Mouse (Mus musculus): ENCODE measurements around the gene Ggct.

Ggct gene

GRCm38 (mm10) chr6:54946241-54946953, 46.4 kb downstream of the Ggct start:
- no peak for DNase-seq (ENCODE audit: low spot score)

DNA sequence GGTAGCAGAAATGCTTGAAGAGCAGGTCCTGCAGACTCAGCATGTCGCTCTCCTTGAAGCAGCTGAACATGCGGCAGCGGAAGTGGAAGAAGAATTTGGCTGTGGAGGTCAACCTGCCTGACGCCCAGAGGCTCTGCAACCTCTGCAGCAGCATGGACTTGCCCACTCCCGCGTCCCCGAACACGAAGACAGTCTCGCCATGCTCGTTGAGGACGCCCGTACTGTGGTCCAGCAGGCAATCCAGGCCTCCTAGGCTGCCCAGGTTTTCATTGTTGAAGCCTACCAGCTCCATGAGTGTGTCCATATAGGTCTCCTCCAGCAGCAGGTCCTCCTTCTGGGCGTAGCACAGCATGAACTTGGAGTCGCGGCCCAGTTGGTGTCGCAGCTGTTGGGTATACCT, 48.2 kb downstream of the Ggct start:
- no peak for DNase-seq (ENCODE audit: low spot score)

DNA sequence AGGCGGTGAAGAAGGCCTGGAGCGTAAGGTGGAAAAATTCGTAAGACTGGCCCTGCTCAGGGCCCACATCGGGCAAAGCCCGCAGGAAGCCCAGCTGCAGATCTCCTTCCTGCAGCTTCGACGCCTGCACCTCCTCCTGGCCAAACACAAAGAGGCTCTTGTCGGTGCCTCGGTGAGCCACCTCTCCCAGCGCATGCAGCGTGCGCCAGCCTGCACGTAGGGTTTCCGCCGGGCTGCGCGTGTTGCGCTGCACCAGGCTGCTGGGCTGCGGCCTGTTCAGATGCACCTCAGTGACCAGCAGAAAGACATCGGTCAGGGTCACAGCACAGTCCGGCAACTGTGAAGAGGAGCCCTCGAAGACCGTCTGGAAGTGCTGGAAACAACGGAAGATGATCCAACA, 49.0 kb downstream of the Ggct start:
- no peak for DNase-seq (ENCODE audit: low spot score)

GRCm38 (mm10) chr6:54943292-54943691, 49.5 kb downstream of the Ggct start:
- DNase-seq (ENCODE audit: low spot score): no peak

DNA sequence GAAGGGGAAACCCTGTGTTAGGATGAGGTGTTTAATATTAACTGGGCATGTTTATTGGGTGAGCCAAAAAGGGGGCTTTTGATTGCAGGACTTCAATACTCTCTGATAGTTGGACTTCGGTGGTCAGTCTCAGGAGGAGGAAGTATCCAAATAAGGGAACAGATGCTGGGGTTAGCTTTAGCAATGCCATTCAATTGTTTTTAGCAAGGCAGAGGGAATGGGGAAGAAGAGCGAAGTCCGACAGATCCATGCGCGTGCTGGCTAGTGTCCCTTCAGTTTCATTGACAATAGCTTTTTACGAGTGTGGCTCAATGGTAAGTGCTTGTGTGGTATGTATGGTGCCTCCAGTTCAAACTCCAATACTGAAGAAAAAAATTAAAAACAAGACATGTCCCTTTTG, 51.6 kb downstream of the Ggct start:
- DNase-seq (ENCODE audit: low spot score): no peak

DNA sequence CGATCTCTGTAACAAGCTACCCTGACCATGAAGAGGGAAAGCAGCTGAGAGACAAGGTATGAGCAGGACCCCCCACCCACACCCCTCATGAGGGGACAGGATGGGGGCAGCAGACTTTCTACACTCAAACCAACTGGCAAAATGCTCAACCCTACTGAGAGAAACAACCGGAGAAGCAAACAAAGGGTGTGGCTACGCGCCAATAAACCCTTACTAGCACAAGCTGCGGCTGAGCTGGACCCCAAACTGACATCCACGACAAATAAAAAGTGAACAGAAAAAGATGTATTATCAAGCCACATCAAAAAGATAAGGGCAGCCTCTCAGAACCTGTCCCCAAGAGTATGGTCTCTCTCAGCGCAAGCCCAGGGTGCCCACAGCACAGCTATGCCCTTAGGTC, 52.6 kb downstream of the Ggct start:
- DNase-seq (ENCODE audit: low spot score): no peak

- DNase-seq (ENCODE audit: low spot score): no peak
Observed at GRCm38 (mm10) chr6:54939631-54940030, 53.1 kb downstream of the Ggct start.

DNA sequence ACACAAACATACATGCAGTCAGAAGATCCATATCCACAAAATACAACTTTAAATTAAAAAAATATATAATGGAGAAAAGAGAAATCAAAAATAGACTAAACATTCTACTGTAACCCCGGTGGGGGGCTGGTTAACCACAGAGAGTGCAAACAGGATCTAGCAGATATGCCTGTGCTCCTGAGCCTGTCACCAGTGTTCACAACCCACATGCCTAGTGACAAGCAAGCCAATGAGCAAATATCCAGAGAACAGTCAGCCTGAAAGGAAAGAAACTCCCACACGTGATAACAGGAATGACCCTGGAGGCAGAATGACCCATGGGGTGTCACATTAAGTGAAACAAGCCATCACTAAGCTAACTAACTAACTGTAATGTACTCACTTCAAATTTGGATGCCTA, 56.3 kb downstream of the Ggct start:
- no peak for DNase-seq (ENCODE audit: low spot score)

GRCm38 (mm10) chr6:54934930-54935329, 57.8 kb downstream of the Ggct start:
- DNase-seq (ENCODE audit: low spot score): no peak

GRCm38 (mm10) chr6:54934313-54934712, 58.4 kb downstream of the Ggct start:
- DNase-seq (ENCODE audit: low spot score): no peak

GRCm38 (mm10) chr6:54933866-54934265, 58.9 kb downstream of the Ggct start:
- DNase-seq (ENCODE audit: low spot score): no peak

GRCm38 (mm10) chr6:54933216-54933615, 59.5 kb downstream of the Ggct start:
- DNase-seq (ENCODE audit: low spot score): no peak
